Mouse (Mus musculus) limb, embryonic 12.5 days (tissue): ENCODE data around the gene Agbl5. TPM values are rescaled to one million over a fixed set of nuclear protein-coding genes. Genes with fewer than 3 reads are reported as not detected.

Experiments
- ATAC-seq: fragments of 200-750 bp; cut with Nextera tagmentation; 2 replicates; pipeline ENCODE4 v1.8.0; 2017; ENCODE audit warnings: low read depth, moderate TSS enrichment; ENCODE audit not compliant: insufficient number of reproducible peaks, insufficient read depth, low FRiP score, low TSS enrichment
- H3K27ac ChIP-seq: fragments of 300-500 bp; sonication (generic); 2 replicates; pipeline ENCODE4 v1.5.1; 2016; ENCODE audit warnings: mild to moderate bottlenecking, moderate library complexity
- H3K27me3 ChIP-seq: fragments of 300-500 bp; sonication (generic); 2 replicates; pipeline ENCODE4 v1.6.1; 2016; ENCODE audit warnings: mild to moderate bottlenecking, moderate library complexity
- H3K36me3 ChIP-seq: fragments of 300-500 bp; sonication (generic); 2 replicates; pipeline ENCODE4 v1.6.1; 2016; ENCODE audit warnings: mild to moderate bottlenecking, moderate library complexity
- H3K4me1 ChIP-seq: fragments of 300-500 bp; sonication (generic); replicated peaks from 2 replicates; pipeline ENCODE4 v1.6.1; 2016
- H3K4me2 ChIP-seq: fragments of 300-500 bp; sonication (generic); 2 replicates; pipeline ENCODE4 v1.6.1; 2016; ENCODE audit warnings: mild to moderate bottlenecking, moderate library complexity
- H3K4me3 ChIP-seq: fragments of 300-500 bp; sonication (generic); replicated peaks from 2 replicates; pipeline ENCODE4 v1.5.1; 2016; ENCODE audit warnings: mild to moderate bottlenecking
- H3K9ac ChIP-seq: fragments of 300-500 bp; sonication (generic); replicated peaks from 2 replicates; pipeline ENCODE4 v1.6.1; 2016; ENCODE audit warnings: mild to moderate bottlenecking, moderate library complexity
- H3K9me3 ChIP-seq: fragments of 300-500 bp; sonication (generic); 2 replicates; pipeline ENCODE4 v1.6.1; 2016; ENCODE audit warnings: mild to moderate bottlenecking, moderate library complexity
- WGBS: fragments of 180-500 bp; shearing (Covaris S2); methylation state at CpG from one replicate; pipeline ENCODE4 v1.1.7; 2016; 5-methylcytosine and 5-hydroxymethylcytosine counted together
- polyA plus RNA-seq: library from polyadenylated mRNA; unstranded; fragments of >200 nt; fragmentation: Nextera tagmentation; extraction: Ambion mirVana; gene quantifications from 2 replicates; pipeline ENCODE4 v1.2.1, GENCODE M21; 2016

Gene Agbl5
- polyA plus RNA-seq, 1 experiment from 2014 or later = 35.8 TPM

- H3K27me3 ChIP-seq = no peaks in the 10 kb centered on the region
- peaks cover 79% of the 10 kb centered on the region for H3K4me1 ChIP-seq
- WGBS = 5% methylated on average over 11 of the region's 13 CpGs
- H3K27ac ChIP-seq = peak within 1 kb of the TSS; percentile 99
- no peaks in the 10 kb centered on the region for H3K9me3 ChIP-seq
- H3K4me3 ChIP-seq = peak within 1 kb of the TSS; percentile 59
- H3K9ac ChIP-seq = peak within 1 kb of the TSS; percentile 79
- peak within 1 kb of the TSS; percentile 98 for H3K4me2 ChIP-seq
- peak; percentile 82 for ATAC-seq
- H3K36me3 ChIP-seq = peaks cover 17% of the 10 kb centered on the region
Measured at GRCm38 (mm10) chr5:30913060-30913841, 24.8 kb downstream of the Agbl5 start, which contains the start of gene Emilin1. Gene Emilin1, plus strand, starts transcription at chr5:30913402.

GRCm38 (mm10) chr5:30914101-30914635, 25.7 kb downstream of the Agbl5 start:
- H3K9ac ChIP-seq = peak overlapping the region; percentile 79
- H3K27ac ChIP-seq = peak overlapping the region; percentile 99
- peak overlapping the region; percentile 59 for H3K4me3 ChIP-seq
- peaks cover 77% of the 10 kb centered on the region for H3K4me1 ChIP-seq
- H3K36me3 ChIP-seq = peaks cover 26% of the 10 kb centered on the region
- 26% methylated on average over 7 of the region's 7 CpGs for WGBS
- H3K9me3 ChIP-seq = no peaks in the 10 kb centered on the region
- peak overlapping the region; percentile 98 for H3K4me2 ChIP-seq
- no peaks in the 10 kb centered on the region for H3K27me3 ChIP-seq
- ATAC-seq = no peak

- ATAC-seq = no peak
- Histone ChIP-seq H3K4me3 (peak overlapping the region; percentile 59), H3K36me3 (peaks cover 33% of the 10 kb centered on the region), H3K4me1 (peaks cover 77% of the 10 kb centered on the region), H3K9me3 (no peaks in the 10 kb centered on the region), H3K27ac (peak overlapping the region; percentile 99), H3K4me2 (peak overlapping the region; percentile 98), H3K9ac (peak overlapping the region; percentile 79), H3K27me3 (no peaks in the 10 kb centered on the region)
- 44% methylated on average over 6 of the region's 6 CpGs for WGBS
Measured at GRCm38 (mm10) chr5:30914849-30915248, 26.4 kb downstream of the Agbl5 start.

GRCm38 (mm10) chr5:30915456-30915855, 27.0 kb downstream of the Agbl5 start:
- Histone ChIP-seq H3K9me3 (no peaks in the 10 kb centered on the region), H3K9ac (peak overlapping the region; percentile 79), H3K4me3 (peak overlapping the region; percentile 59), H3K4me2 (peak overlapping the region; percentile 98), H3K36me3 (peaks cover 39% of the 10 kb centered on the region), H3K27me3 (no peaks in the 10 kb centered on the region), H3K27ac (peak overlapping the region; percentile 99), H3K4me1 (peaks cover 79% of the 10 kb centered on the region)
- ATAC-seq = no peak
- WGBS = 51% methylated on average over 9 of the region's 9 CpGs

GRCm38 (mm10) chr5:30915974-30916433, 27.5 kb downstream of the Agbl5 start:
- peak overlapping the region; percentile 98 for H3K4me2 ChIP-seq
- peaks cover 45% of the 10 kb centered on the region for H3K36me3 ChIP-seq
- H3K4me1 ChIP-seq = peaks cover 79% of the 10 kb centered on the region
- peak overlapping the region; percentile 79 for H3K9ac ChIP-seq
- WGBS = 12% methylated on average over 7 of the region's 7 CpGs
- H3K27ac ChIP-seq = peak overlapping the region; percentile 99; the same call in 1 of the 2 replicates
- H3K9me3 ChIP-seq = no peaks in the 10 kb centered on the region
- H3K4me3 ChIP-seq = peak overlapping the region; percentile 59
- H3K27me3 ChIP-seq = no peaks in the 10 kb centered on the region
- ATAC-seq = no peak

- Histone ChIP-seq H3K27me3 (no peaks in the 10 kb centered on the region), H3K9ac (no peak overlapping the region), H3K36me3 (peaks cover 47% of the 10 kb centered on the region), H3K27ac (no peak overlapping the region), H3K4me3 (0 out of 2 replicates have a peak overlapping the region, but pooled peaks have one; percentile 1), H3K9me3 (no peaks in the 10 kb centered on the region), H3K4me1 (peaks cover 75% of the 10 kb centered on the region), H3K4me2 (no peak overlapping the region)
- 92% methylated on average over 9 of the region's 9 CpGs for WGBS
- ATAC-seq = no peak
Measured at GRCm38 (mm10) chr5:30916841-30917240, 28.3 kb downstream of the Agbl5 start.

- Histone ChIP-seq H3K4me3 (0 out of 2 replicates have a peak overlapping the region, but pooled peaks have one; percentile 1), H3K36me3 (peaks cover 47% of the 10 kb centered on the region), H3K9me3 (no peaks in the 10 kb centered on the region), H3K4me1 (peaks cover 75% of the 10 kb centered on the region), H3K27me3 (no peaks in the 10 kb centered on the region), H3K4me2 (no peak overlapping the region), H3K9ac (no peak overlapping the region), H3K27ac (peak overlapping the region; percentile 35; the same call in 1 of the 2 replicates)
- no peak for ATAC-seq
- WGBS = 84% methylated on average over 11 of the region's 11 CpGs
Measured at GRCm38 (mm10) chr5:30917348-30917747, 28.9 kb downstream of the Agbl5 start.

GRCm38 (mm10) chr5:30917891-30918670, 29.6 kb downstream of the Agbl5 start:
- no peak overlapping the region for H3K4me2 ChIP-seq
- WGBS = 87% methylated on average over 31 of the region's 31 CpGs
- H3K36me3 ChIP-seq = peaks cover 47% of the 10 kb centered on the region
- peaks cover 75% of the 10 kb centered on the region for H3K4me1 ChIP-seq
- no peak overlapping the region for H3K4me3 ChIP-seq
- peak overlapping the region; percentile 42; the same call in 1 of the 2 replicates for H3K9ac ChIP-seq
- no peaks in the 10 kb centered on the region for H3K9me3 ChIP-seq
- no peak for ATAC-seq
- peak overlapping the region; percentile 35; the same call in 1 of the 2 replicates for H3K27ac ChIP-seq
- no peaks in the 10 kb centered on the region for H3K27me3 ChIP-seq

- Histone ChIP-seq H3K4me1 (peaks cover 74% of the 10 kb centered on the region), H3K27ac (peak overlapping the region; percentile 23; the same call in 1 of the 2 replicates), H3K36me3 (peaks cover 47% of the 10 kb centered on the region), H3K4me3 (no peak overlapping the region), H3K9ac (peak overlapping the region; percentile 42; the same call in 1 of the 2 replicates), H3K4me2 (no peak overlapping the region), H3K27me3 (no peaks in the 10 kb centered on the region), H3K9me3 (no peaks in the 10 kb centered on the region)
- WGBS = 77% methylated on average over 8 of the region's 8 CpGs
- ATAC-seq = no peak
Measured at GRCm38 (mm10) chr5:30918691-30919090, 30.2 kb downstream of the Agbl5 start.

- peaks cover 47% of the 10 kb centered on the region for H3K36me3 ChIP-seq
- H3K4me3 ChIP-seq = no peak overlapping the region; the same call in 1 of the 2 replicates
- no peaks in the 10 kb centered on the region for H3K27me3 ChIP-seq
- ATAC-seq = no peak
- no peak overlapping the region; the same call in 1 of the 2 replicates for H3K4me2 ChIP-seq
- no peaks in the 10 kb centered on the region for H3K9me3 ChIP-seq
- peak overlapping the region; percentile 64 for H3K27ac ChIP-seq
- no peak overlapping the region for H3K9ac ChIP-seq
- H3K4me1 ChIP-seq = peaks cover 66% of the 10 kb centered on the region
- 72% methylated on average over 11 of the region's 11 CpGs for WGBS
Measured at GRCm38 (mm10) chr5:30919831-30920614, 31.5 kb downstream of the Agbl5 start.
